Mouse (Mus musculus) monocyte, adult 2 months (primary cell): ENCODE data around the gene Slc22a4.
"Not testable (repeated sequence)": the region's sequence is repeated elsewhere in the genome, so short reads cannot be mapped to it uniquely, and the experiment has no call there.

ENCODE experiments used
- DNase-seq, 2 experiments: peaks; one replicate each; pipeline ENCODE4 v3.0.0; 2022; ENCODE audit warnings: low spot score in 2 of 2, low read depth in 1 of 2

The Slc22a4 gene

DNA sequence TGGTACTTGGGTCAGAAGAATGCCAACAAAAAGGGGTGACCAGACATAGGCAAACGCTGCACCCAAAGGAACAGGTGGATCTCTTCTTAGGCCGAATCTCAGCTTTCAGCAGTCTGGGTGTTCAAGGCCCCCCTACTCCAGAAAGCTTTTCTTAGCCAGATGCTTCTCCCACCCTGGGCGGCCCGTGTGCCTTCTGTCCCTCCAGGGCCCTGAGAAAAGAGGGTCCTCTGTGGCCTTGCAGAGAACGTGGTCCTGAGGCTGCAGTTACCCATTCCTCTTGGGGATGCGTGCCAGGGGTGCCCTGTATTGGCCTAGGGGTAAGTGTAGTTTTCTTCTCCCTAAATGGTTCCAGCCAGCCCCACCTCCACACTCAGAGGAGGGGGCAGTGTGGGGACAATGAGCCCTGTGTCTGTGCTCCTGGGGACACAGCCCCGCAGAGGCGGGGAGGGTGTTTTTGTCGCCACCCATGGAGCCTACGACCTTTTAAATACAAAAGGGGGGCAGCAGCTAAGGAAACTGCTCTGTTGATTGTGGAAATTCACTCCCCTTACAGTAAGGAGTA, 30.2 kb upstream of the Slc22a4 start:
- DNase-seq, result no peak

DNA sequence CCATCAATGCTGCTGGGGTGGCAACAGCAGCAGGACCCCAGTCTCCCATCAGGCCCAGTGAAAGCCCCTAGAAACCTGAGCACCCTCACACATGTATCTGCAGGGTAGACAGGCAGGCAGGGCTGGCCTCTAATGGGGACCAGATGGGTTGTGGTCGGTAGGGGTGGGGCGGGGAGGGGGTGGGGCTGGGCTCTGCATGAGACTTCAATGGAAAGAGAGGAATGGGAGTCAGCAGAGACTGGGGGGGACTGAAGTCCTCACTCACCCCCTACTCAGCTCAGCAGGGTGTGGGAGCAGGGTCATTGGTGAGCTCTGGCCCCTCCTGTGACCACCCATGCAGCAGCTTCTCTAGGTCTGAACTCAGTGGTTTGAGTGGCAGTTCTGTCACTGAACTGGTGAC, 29.5 kb upstream of the Slc22a4 start:
- no peak for DNase-seq

DNA sequence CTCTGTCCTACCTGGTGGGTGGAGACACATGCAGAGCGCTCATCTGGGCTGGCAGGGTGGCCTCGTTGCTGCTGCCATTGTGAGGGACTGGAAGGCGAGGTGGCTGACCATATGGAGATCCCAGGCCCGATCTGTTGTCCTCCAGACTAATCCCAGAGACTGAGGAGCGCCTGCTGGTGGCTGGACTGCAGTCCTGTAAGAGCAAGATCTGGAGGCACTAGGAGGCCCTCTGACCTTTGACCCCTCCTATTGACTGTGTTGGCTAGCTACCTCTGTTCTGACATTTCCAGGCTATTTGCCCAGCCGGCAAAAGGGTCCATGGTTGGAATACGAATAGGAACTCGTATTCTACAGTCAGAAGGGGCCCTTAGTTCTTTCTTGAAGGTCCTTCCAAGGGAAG, 28.2 kb upstream of the Slc22a4 start:
- DNase-seq, result no peak

- peak in 1 of 2 experiments; percentile 13 for DNase-seq
Measured at GRCm38 (mm10) chr11:54054257-54054656, 26.4 kb upstream of the Slc22a4 start.

- DNase-seq, result no peak
Measured at GRCm38 (mm10) chr11:54053090-54053489, 25.2 kb upstream of the Slc22a4 start.

- DNase-seq, result no peak
Measured at GRCm38 (mm10) chr11:54052128-54052527, 24.2 kb upstream of the Slc22a4 start.

DNA sequence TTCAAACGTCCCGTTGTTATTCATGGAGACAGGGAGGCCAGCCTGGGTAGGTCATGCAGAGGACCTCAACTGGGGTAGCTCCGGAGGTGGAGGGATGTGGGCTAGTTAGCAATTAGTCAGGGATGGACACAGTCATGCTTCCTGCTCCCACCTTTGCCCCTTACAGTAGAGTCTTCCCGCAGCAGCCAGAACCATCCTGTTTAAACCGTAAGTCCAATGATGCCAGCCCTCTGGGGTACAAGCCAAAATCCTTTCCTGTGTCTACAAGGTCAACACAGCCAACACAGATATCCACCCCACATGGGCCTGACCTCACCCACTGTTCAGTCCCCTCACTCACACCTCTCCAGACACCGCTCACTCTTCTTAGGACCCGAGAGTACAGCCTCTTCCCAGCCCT, 23.3 kb upstream of the Slc22a4 start:
- DNase-seq, result no peak

DNA sequence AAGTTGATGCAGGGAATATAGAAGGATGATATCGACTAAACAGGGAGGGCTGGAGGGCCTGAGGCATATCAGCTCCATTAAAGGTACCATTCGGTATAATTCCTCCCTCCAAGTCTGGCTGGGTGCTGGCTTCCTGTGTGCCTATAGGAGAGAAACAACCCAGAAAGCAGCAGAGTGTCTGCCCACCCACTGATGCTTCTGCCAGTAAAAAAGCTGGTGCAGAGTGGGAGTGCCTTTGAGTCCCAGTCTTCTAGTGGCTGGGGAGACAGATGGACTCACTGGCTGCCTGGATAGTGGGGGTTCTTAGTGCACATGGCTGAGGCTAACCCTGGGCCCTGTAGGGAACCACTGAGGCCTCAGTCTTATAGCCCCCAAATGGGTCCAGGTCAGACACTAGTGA, 22.3 kb upstream of the Slc22a4 start:
- no peak for DNase-seq

DNA sequence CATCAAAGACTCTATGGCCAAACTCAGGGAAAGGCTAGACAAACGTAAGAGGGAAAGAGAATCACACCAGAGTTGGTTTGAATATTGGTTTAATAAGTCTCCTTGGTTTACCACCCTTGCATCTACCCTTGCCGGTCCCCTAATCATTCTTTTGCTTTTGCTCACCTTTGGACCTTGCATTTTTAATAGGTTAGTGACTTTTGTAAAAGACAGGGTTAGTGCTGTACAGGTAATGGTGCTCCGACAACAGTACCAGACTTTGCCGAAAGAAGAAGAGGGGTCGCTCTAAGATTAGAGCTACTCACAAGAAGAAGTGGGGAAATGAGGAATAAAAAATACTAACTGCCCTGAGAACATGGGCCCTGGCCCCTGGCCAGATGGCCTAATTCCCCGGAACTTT, 12.8 kb upstream of the Slc22a4 start:
- DNase-seq, result no peak

DNA sequence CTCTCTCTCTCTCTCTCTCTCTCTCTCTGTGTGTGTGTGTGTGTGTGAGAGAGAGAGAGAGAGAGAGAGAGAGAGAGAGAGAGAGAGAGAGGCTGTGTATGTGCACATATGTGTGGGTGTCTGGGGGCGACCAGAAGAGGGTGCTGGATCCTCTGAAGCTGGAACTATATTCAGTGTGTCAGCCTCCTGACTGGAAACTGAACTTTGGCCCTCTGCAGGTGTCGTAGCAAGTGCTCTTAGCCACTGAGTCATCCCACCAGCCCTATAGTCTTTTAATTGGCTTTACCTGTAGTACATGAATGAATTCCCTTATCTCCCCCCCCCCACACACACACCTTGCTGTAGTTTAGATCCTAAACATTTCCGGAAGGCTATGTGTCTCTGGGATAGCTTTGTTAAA, 5.0 kb upstream of the Slc22a4 start:
- DNase-seq, result not testable (repeated sequence)

GRCm38 (mm10) chr11:54028997-54029396, 1.1 kb upstream of the Slc22a4 start:
- no peak for DNase-seq

- DNase-seq, result no peak
Measured at GRCm38 (mm10) chr11:54027131-54028043, 503 bp downstream of the Slc22a4 start.

DNA sequence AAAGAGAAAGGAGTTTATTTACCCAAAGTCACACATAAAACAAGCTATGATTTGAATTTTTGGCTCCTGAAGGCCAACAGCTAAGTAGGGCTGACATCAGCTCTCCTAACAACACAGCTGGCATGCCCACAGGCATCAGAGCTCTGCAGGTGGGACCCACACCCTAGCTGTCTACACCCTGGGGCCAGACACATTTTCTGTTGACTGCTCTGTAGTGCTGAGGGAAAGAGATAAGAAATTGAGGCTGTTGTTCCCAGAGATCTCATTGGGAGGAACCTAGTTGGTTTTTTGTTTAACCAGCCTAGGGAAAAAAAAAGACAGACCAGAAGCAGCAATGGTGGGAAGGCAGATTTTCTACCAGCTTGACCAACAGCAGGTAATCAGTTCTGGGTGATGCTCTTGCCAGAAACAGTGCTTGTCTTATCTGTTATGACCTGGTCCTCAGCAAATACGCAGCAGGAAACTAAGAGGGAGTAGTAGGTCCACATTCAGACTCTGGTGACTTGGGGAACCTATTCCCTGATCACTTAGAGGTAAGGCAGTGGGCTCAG, 1.3 kb downstream of the Slc22a4 start:
- no peak for DNase-seq

DNA sequence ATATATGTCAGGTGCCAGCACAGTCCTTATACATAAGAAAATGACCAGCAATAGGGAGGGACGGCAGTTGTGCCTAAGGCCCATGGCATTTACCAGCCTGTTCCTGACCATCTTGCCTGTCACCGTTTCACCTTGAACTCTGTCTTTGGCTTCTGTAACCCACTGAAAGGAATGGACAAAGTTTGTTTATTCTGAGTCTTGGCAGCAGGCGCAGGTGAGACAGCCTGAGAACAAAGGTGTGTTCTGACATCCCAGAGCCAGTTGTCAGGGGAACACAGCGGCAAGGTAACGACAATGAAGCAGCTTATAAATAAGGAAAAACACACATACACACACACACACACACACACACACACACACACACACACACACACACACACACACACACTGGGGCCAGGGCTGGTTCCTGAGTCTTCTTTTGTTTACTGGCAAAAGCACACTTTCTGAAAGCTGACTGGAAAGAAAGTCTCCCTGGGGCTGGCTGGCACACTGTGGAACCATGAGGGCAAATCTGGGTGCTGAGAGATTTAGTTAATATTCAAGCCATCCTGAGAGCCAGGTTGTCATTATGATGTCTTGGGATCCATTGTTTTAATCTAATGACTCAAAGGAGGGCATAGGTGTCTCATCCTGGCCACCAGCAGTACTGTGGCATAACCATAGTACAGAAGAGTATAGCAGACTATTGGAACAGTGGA, 6.3 kb downstream of the Slc22a4 start:
- no peak for DNase-seq

- DNase-seq, result no peak
Measured at GRCm38 (mm10) chr11:54018893-54019732, 8.8 kb downstream of the Slc22a4 start.

DNA sequence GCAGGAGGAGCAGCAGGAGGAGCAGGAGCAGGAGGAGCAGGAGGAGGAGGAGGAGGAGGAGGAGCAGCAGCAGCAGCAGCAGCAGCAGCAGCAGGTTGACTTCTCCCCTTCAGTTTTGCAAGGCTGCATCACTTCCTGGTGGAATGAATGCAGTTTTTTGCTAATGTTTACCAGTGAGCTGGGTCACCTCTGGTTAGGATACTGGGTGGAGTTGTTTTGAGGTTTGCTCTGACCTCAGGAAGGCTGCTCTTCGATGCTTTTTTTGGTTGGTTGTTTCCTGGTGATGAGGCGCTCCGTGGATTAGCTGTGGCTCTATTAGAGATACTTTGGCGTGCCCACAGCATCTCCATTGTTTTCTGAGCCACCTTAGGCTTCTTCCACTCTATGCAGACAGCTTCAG, 10.3 kb downstream of the Slc22a4 start:
- DNase-seq, result no peak

DNA sequence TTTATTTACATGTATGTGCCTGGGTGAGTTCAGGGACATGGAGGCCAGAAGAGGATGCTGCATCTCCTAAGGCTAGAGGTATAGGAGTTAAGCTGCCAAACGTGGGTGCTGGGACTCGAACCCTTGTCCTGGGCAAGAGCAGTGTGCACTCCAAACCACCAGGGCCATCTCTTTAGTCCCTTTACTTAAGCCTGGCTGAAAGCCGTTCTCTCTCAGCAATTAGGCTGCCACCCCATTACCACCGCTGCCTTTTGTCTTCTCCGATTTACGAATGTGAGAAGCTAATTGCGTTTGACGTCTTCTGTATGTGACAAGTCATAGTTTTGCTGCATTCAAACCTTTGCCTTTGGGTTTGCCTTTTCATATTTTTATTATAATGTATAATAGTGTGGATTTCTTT, 11.8 kb downstream of the Slc22a4 start:
- DNase-seq, result no peak

GRCm38 (mm10) chr11:54012961-54013360, 14.9 kb downstream of the Slc22a4 start:
- DNase-seq, result no peak

DNA sequence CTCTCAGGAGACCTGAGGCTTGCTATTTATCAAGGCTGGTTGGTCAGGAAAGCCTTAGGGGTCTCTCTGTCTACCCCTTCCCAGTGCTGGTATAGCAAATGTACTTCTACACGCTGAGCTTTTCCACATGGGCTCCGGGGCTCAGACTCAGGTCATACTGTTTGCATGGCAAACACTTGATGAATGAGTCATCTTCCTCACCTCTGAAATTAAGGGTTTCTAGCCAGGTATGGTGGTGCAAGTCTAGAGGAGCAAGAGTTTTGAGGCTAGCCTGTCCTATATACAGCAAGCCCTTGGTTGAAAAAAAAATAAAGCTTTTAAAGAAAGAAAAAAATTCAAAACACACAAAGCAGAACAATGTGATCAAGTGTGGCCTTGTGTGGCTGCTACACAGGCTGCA, 16.6 kb downstream of the Slc22a4 start:
- no peak for DNase-seq

- DNase-seq, result no peak
Measured at GRCm38 (mm10) chr11:54008416-54008920, 19.4 kb downstream of the Slc22a4 start.

DNA sequence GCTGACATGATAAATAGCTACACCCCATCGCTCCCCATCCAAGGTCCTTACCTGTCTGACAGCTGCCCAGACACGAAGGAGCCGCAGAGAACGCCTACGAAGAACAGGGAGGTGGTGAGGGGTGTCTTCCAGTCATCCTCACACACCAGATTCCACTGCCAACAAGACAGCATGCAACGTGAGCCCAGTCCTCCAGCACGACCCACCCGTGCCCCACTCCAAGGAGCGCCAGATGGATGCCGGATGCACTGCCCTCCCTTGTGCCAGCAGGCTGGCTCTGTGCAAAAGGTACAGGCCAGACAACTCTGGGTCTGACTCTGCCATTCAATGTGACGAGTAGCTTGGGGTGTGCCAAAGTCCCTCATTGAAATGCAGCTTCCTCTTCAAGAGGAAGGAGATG, 20.2 kb downstream of the Slc22a4 start:
- no peak for DNase-seq
